Mouse (Mus musculus) natural killer cell, adult 2 months (primary cell): Measurements from ENCODE around the gene Fam192a.

ENCODE experiments used
- DNase-seq, 2 experiments: peaks; one replicate each; pipeline ENCODE4 v3.0.0; 2022; ENCODE audit warnings: low spot score in 2 of 2

Gene Fam192a

GRCm38 (mm10) chr8:94601607-94602385 is at the start of gene Fam192a, which contains the start of gene Rspry1:
TSS of gene Fam192a (minus strand) at chr8:94601997.
TSS of gene Rspry1 (plus strand) at chr8:94601937.
- DNase-seq: peak; percentile 100

GRCm38 (mm10) chr8:94649496-94649895 is 47.7 kb upstream of the Fam192a start:
- no peak for DNase-seq

- DNase-seq: no peak
Observed at GRCm38 (mm10) chr8:94646165-94646564, 44.4 kb upstream of the Fam192a start.

- no peak for DNase-seq
Observed at GRCm38 (mm10) chr8:94645202-94645601, 43.4 kb upstream of the Fam192a start.

GRCm38 (mm10) chr8:94641938-94642337 is 40.1 kb upstream of the Fam192a start:
- no peak for DNase-seq

GRCm38 (mm10) chr8:94641183-94641582 is 39.4 kb upstream of the Fam192a start:
- no peak for DNase-seq

GRCm38 (mm10) chr8:94634211-94634610 is 32.4 kb upstream of the Fam192a start:
- peak; percentile 41 to 45 for DNase-seq

- DNase-seq: peak in 1 of 2 experiments; percentile 2
Observed at GRCm38 (mm10) chr8:94633564-94634194, 31.9 kb upstream of the Fam192a start.

- DNase-seq: no peak
Observed at GRCm38 (mm10) chr8:94624885-94625284, 23.1 kb upstream of the Fam192a start.

- DNase-seq: no peak
Observed at GRCm38 (mm10) chr8:94607064-94607463, 5.3 kb upstream of the Fam192a start.

- no peak for DNase-seq
Observed at GRCm38 (mm10) chr8:94604030-94604429, 2.2 kb upstream of the Fam192a start.

GRCm38 (mm10) chr8:94602471-94603131 is 804 bp upstream of the Fam192a start:
- DNase-seq: peak in 1 of 2 experiments; percentile 14

- DNase-seq: no peak
Observed at GRCm38 (mm10) chr8:94601034-94601606, 677 bp downstream of the Fam192a start.

- DNase-seq: no peak
Observed at GRCm38 (mm10) chr8:94600478-94600877, 1.3 kb downstream of the Fam192a start.

- DNase-seq: no peak
Observed at GRCm38 (mm10) chr8:94594211-94594610, 7.6 kb downstream of the Fam192a start.

GRCm38 (mm10) chr8:94591691-94592090 is 10.1 kb downstream of the Fam192a start:
- DNase-seq: no peak

GRCm38 (mm10) chr8:94584238-94584817 is 17.5 kb downstream of the Fam192a start:
- DNase-seq: peak in 1 of 2 experiments; percentile 7

GRCm38 (mm10) chr8:94582569-94582968 is 19.2 kb downstream of the Fam192a start:
- DNase-seq: no peak

GRCm38 (mm10) chr8:94581820-94582483 is 19.8 kb downstream of the Fam192a start:
- no peak for DNase-seq

- no peak for DNase-seq
Observed at GRCm38 (mm10) chr8:94575148-94575547, 26.6 kb downstream of the Fam192a start.
